Mouse (Mus musculus) c-Kit-positive CD71-positive TER-119-positive erythroid progenitor cells, embryonic 14.5 days (primary cell): ENCODE measurements around the gene Nos1ap.
A peak's percentile ranks its signal among the peaks of the same experiment; 100 is the strongest.

Experiments used
- DNase-seq: peaks from one replicate; pipeline ENCODE4 v3.0.0-alpha.2; 2013; ENCODE audit warnings: low spot score

Gene Nos1ap

DNA sequence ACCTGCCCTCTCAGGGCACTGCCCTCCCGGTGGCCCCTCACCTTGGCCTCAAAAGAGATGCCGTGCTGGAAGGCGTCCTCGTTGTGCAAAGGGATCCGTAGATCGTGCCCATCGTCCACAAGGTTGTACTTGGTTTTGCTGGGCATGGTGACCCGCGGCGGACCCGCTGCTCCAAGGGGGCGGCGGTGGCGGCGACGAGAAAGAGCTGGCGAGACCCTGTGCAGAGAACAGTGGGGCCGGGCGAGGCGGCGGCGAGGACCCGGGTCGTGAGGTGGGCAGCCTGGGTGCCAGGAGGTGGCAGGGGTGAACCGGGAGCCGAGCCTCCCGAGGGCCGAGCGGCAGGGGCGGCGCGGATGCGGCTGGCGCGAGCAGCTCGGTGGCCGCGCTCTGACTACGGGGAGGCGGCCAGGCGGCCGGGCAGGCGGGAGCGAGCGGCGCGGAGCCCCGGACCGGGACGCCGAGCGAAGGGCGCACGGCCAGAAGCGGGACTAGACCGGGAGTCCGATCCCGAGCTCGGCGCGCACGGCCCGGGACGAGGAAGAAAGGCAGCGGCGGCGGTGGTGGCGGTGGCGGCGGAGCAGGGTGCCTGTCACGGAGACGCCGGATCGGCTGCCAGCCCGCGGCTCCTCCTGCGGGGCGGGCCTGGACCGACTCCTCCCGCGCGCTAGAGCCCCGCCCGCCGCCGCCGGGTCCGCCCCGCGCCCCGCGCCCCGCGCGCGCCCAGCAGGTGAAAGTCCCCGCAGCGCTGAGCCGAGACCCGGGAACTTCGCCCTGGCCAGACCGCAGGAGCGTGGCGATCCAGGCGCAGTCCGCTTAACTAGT, at the start of gene Nos1ap:
Gene Nos1ap, minus strand, starts transcription at position 643 of the 822 bp plus-strand sequence.
- peak; percentile 52 for DNase-seq

DNA sequence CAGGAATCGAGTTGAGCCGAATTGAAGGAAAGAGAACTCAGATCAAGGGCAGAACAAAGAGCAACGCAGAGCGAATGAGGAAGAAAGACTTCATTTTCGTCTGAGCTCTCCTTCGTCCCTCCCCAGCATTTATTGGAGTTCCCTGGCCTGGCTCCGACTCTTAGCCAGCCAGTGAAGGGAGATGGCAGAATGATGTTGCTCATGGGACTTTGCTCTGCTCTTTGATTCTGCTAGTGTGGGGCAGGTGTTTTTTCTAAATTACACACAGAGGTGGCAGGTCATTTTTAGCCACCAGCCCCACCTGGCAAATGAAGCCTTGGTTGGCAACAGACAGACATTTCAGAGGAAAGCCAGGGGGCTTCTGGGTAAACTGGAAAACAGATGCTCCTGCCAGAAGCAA, 49.3 kb upstream of the Nos1ap start:
- DNase-seq, result no peak

DNA sequence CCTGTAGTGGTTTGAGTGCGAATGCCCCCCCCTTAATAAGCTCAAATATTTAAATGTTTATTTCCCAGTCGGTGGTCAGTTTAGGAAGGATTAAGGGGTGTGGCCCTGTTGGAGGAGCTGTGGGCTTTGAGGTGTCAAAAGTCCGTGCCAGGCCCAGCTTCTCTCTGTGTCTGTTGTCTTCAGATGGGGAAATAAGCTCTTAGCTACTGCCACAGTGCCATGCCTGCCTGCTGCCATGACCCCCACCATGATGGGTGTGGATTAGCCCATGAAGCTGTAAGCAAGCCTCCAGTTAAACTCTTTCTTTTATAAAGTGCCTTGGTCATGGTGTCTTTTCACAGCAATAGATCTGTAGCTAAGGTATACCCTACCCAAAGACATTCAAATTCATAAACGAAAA, 43.2 kb upstream of the Nos1ap start:
- DNase-seq, result no peak

DNA sequence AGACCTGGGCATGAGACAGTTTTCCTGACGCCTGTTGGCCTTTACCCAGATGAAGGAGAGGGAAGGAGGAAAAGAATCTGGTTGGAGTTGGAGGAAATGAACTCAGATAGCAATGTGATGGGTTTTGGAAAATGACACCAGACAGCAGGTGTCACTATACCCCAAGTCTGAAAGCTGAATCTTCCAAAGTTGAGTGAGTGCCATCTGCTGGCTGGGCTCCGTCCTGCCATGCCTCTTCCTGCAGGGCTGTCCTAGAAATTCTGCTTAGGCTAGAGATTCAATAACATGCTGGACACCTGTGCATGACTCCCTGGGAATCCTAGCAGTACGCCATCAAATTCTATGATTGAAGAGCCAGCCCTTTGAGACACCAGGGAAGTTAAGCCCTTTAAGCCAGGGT, 42.7 kb upstream of the Nos1ap start:
- DNase-seq, result peak; percentile 74

DNA sequence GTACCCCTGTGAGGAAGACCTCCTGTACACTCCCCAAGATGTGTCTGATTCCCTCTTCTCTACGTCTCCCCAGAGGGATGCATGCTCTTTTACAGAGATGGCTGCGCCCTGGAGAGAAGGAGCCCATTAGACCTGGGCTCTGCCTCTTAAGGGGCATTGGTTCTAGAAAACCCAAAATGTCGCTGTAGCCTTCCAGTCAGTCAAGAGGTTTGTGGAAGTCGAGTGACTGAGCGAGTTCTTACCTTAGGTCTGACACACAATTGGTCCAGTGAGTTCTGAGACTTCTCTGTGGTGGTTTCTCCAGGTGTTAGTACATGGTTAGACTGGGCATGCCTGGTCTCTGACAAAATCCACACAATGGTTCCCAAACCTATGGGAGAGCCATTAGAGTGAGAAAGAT, 41.9 kb upstream of the Nos1ap start:
- no peak for DNase-seq

DNA sequence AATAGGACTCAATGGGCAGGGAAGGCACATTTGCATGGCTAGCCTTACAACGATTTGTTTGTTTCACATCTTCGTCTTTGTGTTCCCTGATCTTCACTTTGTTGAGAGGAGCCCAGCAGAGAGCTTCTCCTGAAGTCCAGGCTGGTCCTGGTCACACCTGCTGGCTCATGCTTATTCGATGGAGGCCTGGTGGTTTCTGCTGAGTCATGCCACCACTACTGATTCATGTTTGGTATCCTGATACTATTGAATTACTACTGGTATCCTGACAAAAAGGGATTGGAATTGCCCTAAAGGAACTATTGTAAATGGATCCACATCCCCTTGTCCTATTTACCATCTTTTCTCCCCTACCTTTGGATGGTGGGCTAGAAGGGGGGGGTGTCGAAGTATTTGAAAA, 40.8 kb upstream of the Nos1ap start:
- DNase-seq, result peak; percentile 35

DNA sequence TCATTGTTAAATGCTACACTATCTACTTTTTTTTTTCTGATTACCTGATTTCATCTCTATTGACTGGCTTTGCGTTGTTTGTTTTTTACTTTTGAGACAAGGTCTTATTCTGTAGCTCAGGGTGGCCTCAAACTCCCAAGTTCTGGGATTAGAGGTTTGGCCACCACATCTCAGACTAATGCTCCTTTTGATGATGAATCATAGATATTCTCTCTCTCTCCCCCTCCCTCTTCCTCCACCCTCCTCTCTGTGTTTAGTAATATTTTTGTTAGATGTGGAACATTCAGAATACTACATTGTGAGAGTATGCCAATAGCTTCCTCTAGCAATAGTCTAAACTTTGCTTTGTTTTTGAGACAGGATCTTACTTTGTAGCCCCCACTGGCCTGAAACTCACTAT, 33.8 kb upstream of the Nos1ap start:
- no peak for DNase-seq

DNA sequence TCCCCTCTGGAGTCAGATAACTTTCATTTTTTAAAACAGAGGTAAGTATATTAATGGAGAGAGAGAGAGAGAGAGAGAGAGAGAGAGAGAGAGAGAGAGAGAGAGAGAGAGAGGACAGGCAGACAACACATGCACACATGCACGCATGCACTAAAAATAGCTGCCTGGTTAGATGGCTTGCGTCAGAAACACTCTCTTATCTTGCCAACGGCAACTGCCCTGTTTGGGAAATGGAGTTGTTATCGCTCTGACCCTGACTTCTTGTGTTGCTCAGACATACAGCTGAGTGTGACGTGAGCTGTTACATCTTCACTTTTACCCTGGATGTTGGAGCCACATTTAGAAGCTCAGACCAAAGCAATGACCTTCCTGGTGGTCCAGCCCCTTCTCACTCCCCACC, 33.3 kb upstream of the Nos1ap start:
- DNase-seq, result peak; percentile 81

DNA sequence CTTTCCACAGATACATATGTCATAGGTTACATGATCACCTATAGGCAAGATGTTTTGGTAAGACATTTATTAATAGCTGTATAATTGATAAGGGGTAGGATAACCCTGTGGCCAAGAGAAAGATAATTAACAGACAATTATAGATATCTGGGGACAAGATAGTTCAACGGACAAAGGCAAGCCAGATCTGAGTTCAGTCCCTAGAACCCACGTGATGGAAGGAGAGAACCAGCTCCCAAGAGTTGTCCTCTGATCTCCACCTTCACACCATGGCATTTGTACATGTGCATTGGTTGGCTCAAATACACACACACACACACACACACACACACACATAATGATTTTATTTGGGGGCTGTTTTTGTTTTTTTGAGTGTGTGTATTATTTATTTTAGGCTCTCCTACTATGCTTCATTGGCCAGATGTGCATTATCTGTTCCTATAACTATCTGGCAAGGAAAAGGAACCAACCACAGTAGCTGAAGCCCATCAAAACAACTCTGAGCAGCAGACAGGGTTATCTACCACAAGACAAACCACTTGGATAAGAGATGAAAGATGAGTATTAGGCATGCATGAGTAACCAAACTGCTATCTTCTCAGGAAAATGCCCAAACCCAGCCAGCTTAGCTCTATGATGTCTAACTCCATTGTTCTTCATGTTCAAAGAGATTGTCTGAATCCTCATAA, 30.2 kb upstream of the Nos1ap start:
- no peak for DNase-seq

DNA sequence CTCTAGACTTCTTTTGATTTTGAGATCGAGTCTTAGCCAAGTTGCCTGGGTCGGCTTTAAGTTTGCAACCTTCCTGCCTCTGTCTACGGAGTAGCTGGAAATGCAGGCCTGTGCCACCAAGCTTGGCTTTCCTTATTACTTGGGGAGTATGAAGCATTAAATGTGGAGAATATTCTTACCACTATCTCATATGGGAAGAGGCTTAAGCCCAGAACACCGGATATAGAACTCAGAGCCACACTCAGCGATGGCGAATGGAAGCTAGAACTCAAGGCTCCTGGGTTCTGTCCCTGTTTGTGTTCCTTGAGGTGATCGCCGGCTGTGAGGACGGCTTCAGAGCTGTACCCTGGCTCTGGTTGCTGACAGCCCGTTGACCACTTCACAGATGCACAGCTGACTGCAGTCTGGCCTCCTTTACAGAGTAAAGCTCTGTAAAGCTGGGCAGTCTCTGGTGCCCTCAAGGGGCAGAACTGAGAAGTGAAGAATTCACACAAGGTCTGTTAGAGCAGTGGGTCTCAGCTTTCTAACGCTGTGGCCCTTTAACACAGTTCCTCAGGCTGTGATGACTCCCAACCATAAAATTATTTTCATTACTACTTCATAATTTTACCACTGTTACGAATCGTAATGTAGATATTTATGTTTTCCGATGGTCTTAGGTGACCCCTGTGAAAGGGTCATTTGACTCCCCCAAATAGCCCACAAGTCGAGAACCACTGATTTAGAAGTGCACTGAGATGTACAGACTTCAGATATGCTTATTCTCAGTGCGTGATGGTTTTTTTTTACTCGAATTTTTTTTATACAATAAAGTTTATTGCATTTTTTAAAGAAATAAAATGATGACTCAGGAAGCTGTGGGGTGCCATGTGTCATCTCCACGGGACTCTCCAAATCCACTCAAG, 23.6 kb upstream of the Nos1ap start:
- no peak for DNase-seq

DNA sequence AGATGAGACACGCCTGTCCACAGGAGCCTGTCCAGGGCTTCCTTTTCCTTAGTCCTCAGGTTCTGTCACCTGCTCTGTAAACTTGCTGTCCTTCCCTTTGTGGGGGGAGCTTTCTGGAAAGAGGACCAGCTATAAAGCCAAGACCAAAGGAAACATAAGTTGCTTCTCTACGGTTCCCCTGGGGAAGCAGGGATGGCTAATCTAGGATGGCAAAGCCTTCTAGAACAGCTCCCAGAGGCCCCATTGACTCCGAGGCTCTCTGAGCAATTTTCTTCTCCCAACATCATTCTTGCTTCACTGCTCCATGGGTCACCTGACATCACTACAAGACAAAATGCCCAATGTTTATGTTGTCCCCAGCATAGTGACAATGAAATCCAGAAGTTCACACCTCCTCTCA, 22.0 kb upstream of the Nos1ap start:
- no peak for DNase-seq

DNA sequence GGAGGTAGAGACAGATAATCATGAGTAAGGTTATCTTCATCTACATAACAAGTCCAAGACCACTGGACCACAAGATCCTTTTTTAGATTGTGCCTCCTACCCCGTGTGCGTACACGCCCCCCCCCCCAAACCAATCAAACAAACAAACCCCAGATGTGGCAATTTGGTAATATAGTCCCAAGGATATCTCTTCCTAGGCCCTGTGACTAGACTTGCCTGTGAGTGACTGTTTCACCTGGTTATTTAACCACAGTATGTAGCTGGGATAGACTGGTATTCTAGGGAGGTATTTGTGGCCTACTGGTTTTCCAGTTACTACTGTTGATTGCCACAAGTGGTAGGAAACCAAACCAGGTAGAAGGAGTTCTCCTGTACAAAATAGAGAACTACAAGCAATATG, 21.0 kb upstream of the Nos1ap start:
- DNase-seq, result no peak

DNA sequence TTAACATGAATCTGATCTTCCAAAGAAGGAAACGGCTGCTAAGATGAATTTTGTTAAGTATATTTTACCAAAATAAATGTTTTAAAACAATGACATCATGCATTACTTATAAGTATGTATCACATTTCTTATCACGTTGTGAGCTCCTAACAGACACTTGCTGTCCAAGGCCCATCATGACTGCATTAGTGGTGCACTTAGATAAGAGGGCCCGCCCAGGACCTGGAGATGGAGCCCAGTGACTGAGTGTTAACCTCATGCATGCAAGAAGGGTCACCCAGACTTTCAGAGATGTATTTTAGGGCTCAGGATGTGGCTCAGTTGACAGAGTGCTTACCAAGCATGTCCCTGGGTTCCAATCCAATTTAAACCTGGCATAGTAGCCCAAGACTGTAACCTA, 20.6 kb upstream of the Nos1ap start:
- DNase-seq, result peak; percentile 77

DNA sequence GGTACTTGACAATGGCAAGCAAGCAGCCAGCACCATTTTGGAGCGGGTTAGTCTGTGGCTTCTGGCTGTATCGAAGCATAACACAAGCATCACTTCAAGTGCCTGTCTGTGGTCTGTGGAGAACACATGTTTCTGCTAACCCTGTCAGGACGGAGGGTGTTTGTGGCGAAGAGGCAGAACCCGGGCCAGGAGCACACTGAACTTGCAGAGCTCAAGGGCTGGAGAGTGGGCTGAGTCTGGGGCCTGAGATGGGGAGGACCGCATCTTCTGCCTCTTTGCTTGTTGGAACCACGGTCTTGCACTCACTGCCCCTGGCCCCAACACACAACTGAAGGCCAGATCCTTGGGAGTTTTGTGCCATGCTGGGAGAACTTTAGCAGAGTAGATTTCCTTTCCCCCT, 20.2 kb upstream of the Nos1ap start:
- no peak for DNase-seq

DNA sequence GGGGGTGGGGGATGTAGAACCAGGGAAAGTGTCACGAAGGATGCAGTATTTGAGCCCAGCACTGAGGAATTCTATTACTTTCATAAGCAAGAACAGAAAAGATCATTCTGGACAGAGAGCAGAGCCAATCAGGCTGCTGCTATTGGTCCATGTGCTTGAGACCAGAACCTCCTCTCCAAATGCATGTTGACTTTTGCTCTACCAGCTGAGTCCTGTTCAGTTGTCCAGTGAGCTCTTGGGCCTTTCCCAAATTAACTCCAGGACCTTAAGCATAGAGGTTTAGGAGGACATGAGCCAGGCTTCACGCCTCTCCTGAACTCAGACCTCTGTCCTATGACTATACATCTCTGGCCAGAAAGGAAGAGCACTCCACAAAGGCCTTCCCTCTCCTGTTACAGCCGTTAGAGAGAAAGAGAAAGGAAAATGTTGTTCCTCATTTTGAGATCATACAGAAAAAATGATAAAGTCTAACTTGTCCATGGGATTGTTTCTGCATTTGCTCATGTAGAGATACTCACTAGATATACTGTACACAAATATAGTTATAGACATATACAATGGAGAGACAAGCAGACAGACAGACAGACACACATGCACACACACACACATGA, 18.9 kb upstream of the Nos1ap start:
- DNase-seq, result no peak

DNA sequence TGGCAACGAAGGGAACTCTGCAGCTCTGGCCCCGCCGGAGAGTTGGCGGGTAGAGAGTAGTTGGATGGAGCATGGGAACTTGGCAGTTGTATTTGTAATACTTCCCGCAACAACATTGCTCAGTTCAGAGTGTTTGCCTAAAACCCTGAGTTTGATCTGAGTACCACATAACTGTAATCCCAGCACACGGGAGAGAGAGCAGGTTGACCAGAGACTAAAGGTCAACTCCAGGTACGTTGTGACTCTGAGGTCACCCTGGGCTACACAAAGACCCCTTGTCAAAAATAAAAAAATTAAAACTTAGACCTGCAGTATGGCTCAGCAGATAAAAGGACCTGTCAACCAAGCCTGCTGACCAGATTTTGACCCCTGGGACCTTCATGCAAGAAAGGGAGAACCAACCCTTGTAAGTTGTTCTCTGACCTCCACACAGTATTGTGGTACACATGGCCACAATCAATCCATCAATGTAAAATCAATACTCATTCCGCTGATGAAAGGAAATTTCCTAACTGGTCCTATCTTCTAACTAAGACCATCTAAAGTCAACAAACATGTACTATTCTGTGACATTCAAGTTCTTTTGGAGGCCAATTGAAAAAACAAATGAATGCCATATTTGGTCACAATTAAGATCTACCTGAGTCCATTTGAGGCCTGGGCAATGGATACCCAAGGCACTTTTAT, 17.7 kb upstream of the Nos1ap start:
- DNase-seq, result no peak

DNA sequence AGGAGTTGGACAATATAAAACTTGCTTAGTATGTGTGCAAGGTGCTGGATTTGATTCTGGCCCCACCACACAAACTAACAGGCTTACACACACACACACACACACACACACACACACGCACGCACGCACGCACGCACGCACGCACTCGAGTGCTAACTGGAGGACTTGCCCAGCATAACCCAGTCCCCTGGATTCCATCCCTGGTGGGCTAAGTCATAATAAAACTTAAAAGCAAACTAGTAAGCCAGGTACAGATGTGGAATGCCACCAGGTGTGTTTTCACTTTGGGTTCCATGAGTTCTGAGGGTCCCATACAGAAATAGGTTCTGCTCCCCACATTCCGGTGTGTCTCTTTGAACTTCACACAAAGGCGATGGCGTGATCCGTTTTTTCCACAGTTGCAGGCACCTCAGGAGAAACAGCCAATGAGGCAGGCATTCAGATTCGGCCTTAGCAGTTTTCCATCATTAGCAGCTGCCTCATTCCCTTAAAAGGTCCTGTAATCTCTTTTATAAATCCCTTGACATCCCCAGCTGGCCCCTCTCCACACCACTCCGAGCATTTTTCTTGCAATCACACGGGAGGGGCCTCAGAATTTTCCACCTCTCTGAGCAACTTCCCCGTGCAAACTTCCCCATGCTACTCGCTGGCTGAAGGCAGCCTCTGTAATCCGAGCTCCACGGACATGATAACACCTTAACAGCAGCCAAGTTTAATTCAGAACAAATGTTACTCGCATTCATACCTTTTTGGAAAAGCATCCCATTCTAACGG, 15.8 kb upstream of the Nos1ap start:
- no peak for DNase-seq

DNA sequence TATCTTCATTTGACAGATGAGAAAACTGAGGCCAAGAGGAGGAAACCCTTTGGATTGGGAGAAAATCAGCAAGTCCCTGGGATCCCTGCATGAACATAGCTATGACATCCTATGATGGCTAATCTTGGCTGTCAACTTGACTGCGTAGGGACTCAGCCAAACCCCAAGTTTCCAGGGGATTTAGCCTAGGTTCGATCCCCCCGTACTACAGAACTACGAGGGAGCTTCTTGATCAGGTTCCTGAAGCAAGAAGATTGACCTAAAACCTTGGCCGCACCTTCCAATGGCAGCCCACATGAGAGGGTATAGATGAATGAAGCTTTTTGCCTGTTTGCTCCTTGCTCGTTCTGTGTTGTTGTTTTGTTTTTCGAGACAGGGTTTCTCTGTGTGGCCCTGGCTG, 4.9 kb upstream of the Nos1ap start:
- DNase-seq, result no peak

DNA sequence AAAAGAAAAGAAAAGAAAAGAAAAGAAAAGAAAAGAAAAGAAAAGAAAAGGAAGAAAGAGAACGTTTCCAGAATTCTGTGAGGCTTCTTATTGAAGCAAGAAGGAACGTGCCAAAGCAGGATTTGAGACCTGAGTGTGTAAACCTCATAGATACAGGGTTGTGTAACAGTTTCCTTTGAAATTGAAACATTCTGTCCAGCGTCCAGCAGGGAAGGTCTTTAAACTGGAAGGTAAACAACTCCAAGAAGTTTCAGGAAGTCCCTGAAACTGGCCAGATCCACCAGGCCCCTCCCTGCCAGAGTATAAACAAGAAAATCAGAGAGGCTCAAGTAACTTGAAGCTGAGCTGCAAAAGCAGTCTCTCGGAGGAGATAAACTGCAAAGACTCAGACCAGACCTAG, 870 bp upstream of the Nos1ap start:
- DNase-seq, result no peak

DNA sequence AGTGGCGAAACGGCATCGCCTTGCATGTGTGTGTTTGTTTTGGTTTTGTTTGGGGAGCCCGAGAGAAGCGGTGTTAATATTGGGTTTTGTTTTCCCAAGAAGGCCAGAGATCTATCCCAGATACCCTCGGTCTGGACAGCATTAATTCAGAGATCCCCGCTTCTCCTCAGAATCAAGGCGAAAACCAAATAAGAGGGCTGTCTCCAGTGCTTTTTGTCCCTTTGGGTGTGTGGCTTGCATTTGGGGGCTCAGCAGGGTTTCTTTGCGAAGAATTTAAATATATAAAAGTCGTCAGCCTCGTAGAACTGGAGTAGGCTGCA, 340 bp upstream of the Nos1ap start:
- no peak for DNase-seq

DNA sequence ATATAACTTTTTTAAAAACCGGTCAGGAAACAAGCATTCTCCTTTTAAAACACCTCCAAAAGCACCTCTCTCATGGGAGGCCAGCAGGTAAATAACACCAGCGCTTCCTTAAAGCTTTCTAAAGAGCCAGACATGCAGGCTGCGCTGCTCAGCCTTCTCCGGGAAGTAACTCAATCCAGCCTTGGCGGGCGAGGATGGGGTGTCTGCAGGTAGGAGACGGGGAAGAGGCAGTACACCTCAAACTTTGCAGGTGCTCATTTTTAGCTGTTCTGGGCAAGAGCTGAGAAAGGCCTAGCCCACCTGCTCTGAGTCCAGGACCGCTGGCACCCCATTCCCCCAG, 812 bp downstream of the Nos1ap start:
- no peak for DNase-seq
